Mouse (Mus musculus): ENCODE data around the gene Tspear.

DNA sequence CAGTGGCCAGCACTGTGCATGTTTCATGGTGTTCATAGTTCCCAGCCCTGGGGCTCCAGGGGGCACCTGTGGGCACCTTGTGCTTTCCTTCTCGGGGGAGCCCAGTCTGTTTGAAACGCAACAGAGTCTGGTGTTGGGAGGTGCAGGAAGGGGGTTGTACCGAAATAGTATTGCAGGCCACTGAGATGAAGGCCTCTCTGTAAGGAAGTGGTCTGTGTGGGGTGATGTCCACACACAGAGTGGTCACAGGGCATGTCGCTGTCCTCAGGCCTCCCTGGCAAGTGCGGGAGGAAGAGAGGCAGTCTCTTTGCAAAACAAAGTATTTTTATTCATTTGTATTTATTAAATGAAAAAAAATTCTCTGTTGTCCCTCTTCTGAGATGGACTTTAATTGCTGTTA, 40.8 kb upstream of the Tspear start:
- no peak for TF ChIP-seq POLR2A (IDR thresholded peaks at IDR 0.05; ENCODE audit: extremely low read depth, insufficient read depth, low read length)
- TF ChIP-seq CTCF (IDR thresholded peaks at IDR 0.05; ENCODE audit: low read depth, low read length), result no peak
